Mouse (Mus musculus) liver, adult 2 months (tissue): ENCODE data around the gene Prex1. TPM values are rescaled to one million over a fixed set of nuclear protein-coding genes. Genes with fewer than 3 reads are reported as not detected.

Experiments
- DNase-seq: peaks from one replicate; pipeline ENCODE4 v3.0.0-alpha.2; 2011; ENCODE audit warnings: low read depth, low spot score; ENCODE audit errors: extremely low read depth
- H3K27ac ChIP-seq: fragments of 200-500 bp; replicated peaks from 2 replicates; pipeline ENCODE4 v1.5.1; 2012; ENCODE audit warnings: low read depth, mild to moderate bottlenecking, control low read depth, inconsistent platforms, low read length; ENCODE audit not compliant: insufficient read depth
- H3K27me3 ChIP-seq: fragments of 200-500 bp; 2 replicates; pipeline ENCODE4 v1.6.1; 2012; ENCODE audit warnings: mild to moderate bottlenecking, moderate library complexity, low read length, inconsistent platforms; ENCODE audit not compliant: control insufficient read depth, insufficient read depth
- H3K36me3 ChIP-seq: fragments of 200-500 bp; 2 replicates; pipeline ENCODE4 v1.6.1; 2012; ENCODE audit warnings: low read length, inconsistent platforms; ENCODE audit not compliant: control insufficient read depth, insufficient read depth
- H3K4me1 ChIP-seq: fragments of 200-500 bp; 2 replicates; pipeline ENCODE4 v1.6.1; 2011; ENCODE audit warnings: low read length; ENCODE audit not compliant: control insufficient read depth, insufficient read depth
- H3K4me3 ChIP-seq: fragments of 200-500 bp; 2 replicates; pipeline ENCODE4 v1.5.1; 2011; ENCODE audit warnings: low read depth, mild to moderate bottlenecking, control low read depth, low read length, moderate library complexity; ENCODE audit not compliant: insufficient read depth
- H3K79me2 ChIP-seq: fragments of 200-500 bp; 2 replicates; pipeline ENCODE4 v1.6.1; 2012; ENCODE audit warnings: inconsistent platforms, mild to moderate bottlenecking, low read length, moderate library complexity; ENCODE audit not compliant: control insufficient read depth, insufficient read depth
- H3K9ac ChIP-seq: fragments of 200-500 bp; 2 replicates; pipeline ENCODE4 v1.6.1; 2012; ENCODE audit warnings: low read depth, mild to moderate bottlenecking, control low read depth, inconsistent platforms, low read length
- CTCF ChIP-seq: fragments of 200-500 bp; IDR thresholded peaks from 2 replicates; pipeline ENCODE4 v1.5.1; 2011; ENCODE audit warnings: low read depth, low read length, control low read depth
- POLR2A ChIP-seq: fragments of 200-500 bp; IDR thresholded peaks from 2 replicates; pipeline ENCODE4 v1.6.1; 2011; ENCODE audit warnings: low read length, control low read depth; ENCODE audit not compliant: insufficient read depth; ENCODE audit errors: extremely low read depth
- WGBS: fragments of 180-500 bp; shearing (Covaris S2); methylation state at CpG from one replicate; pipeline ENCODE4 v1.1.7; 2018; 5-methylcytosine and 5-hydroxymethylcytosine counted together
- polyA plus RNA-seq: library from polyadenylated mRNA; depleted of rRNA; stranded (reverse); fragments of >200 nt; gene quantifications from 2 replicates; pipeline ENCODE4 v1.2.3, GENCODE M21; 2012
- total RNA-seq: library from RNA; depleted of rRNA; stranded (reverse); fragments of >200 nt; gene quantifications from 2 replicates; pipeline ENCODE4 v1.2.3, GENCODE M21; 2014

The Prex1 gene
- total and polyA plus RNA-seq, 2 experiments: 2.0 to 5.6 TPM

DNA sequence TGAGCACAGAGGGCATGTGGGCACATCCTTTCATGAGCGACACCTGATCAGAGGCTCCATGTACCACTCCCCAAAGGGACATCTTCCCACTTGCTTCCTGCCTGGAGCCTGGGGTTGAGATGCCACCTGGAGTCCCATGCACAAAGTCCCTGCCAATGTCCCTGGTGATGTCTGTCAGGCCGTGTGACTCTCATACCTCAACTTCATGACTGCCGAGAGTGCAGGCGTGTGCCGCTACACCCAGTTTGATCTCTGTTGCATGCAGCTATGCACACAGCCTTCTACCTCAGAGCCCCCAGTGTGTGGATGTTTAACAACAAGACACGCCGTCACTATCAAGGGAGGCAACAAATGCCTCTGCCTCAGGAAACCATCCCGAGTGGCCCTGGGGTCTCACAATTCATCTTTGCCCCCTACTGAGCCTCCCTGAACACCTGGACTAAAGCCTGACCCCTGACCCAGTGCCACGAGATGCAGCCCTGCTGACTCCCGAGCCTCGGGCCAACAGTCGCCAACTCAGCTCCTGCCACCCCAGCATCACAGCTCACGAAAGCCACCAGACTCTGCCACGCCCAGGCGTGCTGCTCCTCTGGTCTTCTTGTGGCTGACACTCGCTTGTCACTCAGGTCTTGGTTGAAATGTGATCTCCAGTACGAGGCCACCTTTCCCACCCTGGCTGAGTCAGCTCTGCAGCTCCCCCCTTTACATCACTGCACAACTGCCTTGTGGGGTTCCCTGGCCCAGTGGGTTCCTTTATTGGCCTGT is 107.0 kb downstream of the Prex1 start:
- Histone ChIP-seq H3K27ac (no peak overlapping the region), H3K9ac (no peak overlapping the region), H3K27me3 (no peaks in the 10 kb centered on the region), H3K36me3 (no peaks in the 10 kb centered on the region), H3K79me2 (no peaks in the 10 kb centered on the region), H3K4me3 (no peak overlapping the region), H3K4me1 (no peaks in the 10 kb centered on the region)
- no peak for DNase-seq
- WGBS: 83% methylated on average over 17 of the region's 17 CpGs
- TF ChIP-seq CTCF: no peak

DNA sequence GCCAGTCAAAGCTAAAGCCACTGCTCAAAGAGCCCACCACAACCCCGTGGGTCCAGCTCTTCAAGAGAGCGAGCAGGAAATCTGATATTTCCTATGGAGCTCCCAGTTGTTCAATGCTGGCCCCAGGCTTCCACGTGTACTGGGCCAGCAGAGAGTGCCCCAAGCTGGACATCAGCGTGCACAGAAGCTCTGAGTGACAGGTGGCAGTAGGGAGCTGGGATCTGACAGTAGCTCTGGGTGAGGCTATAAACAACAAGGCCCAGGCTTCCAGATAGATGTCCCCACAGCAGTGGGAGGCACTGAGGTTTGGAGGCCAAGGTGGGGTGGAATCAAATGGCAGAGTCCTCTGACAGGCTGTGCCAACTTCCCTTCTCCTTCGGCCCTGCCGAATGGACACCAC is 107.6 kb downstream of the Prex1 start:
- no peak overlapping the region for H3K4me3 ChIP-seq
- no peak for DNase-seq
- no peaks in the 10 kb centered on the region for H3K4me1 ChIP-seq
- 59% methylated on average over 6 of the region's 6 CpGs for WGBS
- TF ChIP-seq CTCF (peak; percentile 17; the same call in 1 of the 2 replicates), POLR2A (no peak)
- no peaks in the 10 kb centered on the region for H3K79me2 ChIP-seq
- no peaks in the 10 kb centered on the region for H3K27me3 ChIP-seq
- H3K9ac ChIP-seq: no peak overlapping the region
- no peak overlapping the region for H3K27ac ChIP-seq
- H3K36me3 ChIP-seq: no peaks in the 10 kb centered on the region

DNA sequence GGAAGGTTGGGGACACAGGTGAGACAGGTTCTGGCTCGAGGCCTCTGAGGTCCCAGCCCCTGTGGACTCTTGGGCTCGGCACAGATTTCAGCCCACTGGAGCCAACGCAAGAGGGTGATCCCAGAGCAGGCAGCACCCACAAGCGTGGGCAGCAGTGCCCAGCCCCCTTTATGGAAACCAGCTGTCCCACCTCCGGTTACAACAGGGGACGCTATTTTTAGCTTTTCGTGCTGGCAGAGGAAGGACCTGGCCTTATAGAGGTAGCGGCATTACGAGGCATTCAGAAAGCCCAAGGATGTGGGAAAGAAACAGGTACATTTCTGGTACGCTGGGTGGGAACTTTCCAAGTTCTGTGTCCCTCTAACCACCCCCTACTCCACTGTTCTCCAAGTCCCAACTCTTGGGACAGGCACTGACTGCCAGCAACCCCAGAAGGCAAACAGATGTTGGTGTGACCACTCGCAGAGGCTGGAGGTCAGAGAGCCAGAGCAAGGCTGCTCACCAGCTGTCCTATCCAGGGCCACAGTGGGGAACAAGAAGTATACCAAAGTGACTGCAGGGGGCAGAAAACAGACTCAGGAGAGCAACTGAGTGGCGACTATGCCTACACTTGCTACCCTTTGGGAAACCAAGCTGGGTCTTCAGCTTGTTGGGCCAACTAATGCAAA is 108.3 kb downstream of the Prex1 start:
- H3K79me2 ChIP-seq: no peaks in the 10 kb centered on the region
- H3K27ac ChIP-seq: no peak overlapping the region
- 75% methylated on average over 12 of the region's 12 CpGs for WGBS
- TF ChIP-seq CTCF (no peak), POLR2A (no peak)
- H3K9ac ChIP-seq: no peak overlapping the region
- no peaks in the 10 kb centered on the region for H3K27me3 ChIP-seq
- H3K36me3 ChIP-seq: no peaks in the 10 kb centered on the region
- H3K4me1 ChIP-seq: no peaks in the 10 kb centered on the region
- no peak overlapping the region for H3K4me3 ChIP-seq
- DNase-seq: no peak

DNA sequence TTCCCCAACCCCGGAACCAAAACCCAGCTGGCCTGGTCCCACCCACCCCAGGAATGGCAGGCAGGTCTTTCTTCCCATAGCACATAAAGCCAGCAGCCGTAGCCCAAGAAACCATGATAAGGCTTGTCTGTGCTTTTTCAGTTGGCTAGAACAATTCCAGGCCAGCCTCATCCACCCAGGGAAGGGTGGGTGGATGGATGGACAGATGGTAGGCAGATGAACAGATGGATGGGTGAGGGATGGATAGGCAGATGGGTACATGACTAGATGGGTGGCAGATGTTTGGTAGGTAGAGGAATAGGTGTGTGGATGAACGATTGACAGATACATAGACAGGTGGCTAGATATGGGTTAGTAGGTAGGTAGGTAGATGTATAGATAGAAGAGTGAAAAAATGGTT is 110.7 kb downstream of the Prex1 start:
- Histone ChIP-seq H3K9ac (no peak overlapping the region), H3K27me3 (no peaks in the 10 kb centered on the region), H3K4me1 (no peaks in the 10 kb centered on the region), H3K36me3 (no peaks in the 10 kb centered on the region), H3K79me2 (no peaks in the 10 kb centered on the region), H3K4me3 (no peak overlapping the region), H3K27ac (no peak overlapping the region)
- WGBS: 97% methylated on average over 3 of the region's 3 CpGs
- TF ChIP-seq POLR2A: no peak
- TF ChIP-seq CTCF: no peak
- DNase-seq: no peak

DNA sequence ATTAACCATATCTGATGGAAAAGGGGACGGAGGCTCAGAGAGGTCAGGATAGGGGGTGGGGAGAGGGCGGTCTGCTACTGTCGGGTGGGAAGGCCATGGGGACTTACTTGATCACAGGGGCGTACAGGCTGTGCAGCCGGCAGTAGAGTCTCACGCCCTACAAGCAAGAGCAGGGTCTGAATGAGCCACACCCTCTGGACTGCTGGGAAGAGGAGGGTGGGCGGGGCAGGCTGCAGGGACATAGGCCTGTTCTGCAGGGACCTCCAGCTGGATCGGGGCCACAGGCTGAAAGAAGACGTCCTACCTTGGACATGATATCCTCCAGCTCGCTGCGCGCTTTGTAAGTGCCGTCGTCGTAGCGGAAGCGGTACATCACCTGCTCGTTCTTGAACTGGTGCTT is 112.2 kb downstream of the Prex1 start:
- Histone ChIP-seq H3K27me3 (no peaks in the 10 kb centered on the region), H3K27ac (no peak overlapping the region), H3K79me2 (no peaks in the 10 kb centered on the region), H3K4me1 (no peaks in the 10 kb centered on the region), H3K9ac (no peak overlapping the region), H3K36me3 (no peaks in the 10 kb centered on the region), H3K4me3 (no peak overlapping the region)
- no peak for DNase-seq
- TF ChIP-seq POLR2A: no peak
- 91% methylated on average over 18 of the region's 18 CpGs for WGBS

DNA sequence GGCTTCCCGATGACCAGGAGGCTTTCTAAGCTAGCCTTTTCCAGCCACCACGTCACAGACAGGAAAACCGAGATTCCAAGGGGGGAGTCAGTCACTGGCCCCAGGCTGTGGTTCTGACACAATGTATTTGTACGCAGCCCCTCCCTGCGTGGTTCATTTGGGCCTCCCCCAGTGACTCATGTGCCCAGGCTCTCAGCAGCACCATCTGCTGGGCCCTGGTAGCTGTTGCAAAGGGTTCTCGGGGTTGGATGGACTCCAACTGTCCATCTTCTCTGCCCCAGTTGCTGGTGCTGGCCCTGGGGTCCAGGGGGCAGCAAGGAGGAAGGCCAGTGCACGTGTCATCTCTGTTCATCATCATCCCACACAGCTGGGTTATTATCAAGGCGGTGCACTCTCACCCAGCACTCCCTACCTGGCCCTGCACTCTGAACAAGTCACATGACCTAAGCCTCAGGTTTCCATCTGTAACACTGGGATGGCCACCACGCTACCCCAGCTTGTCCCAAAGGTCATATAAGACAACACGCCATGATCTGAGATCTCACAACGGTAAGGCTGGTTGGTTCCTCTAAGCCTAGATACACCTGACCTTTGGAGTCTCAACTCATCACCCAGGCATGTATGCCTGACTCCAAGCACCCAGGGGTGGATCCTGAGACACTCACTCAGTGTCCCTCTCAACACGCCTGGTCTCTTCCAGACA is 115.0 kb downstream of the Prex1 start:
- H3K27ac ChIP-seq: no peak overlapping the region
- no peak overlapping the region for H3K9ac ChIP-seq
- no peaks in the 10 kb centered on the region for H3K79me2 ChIP-seq
- H3K4me1 ChIP-seq: no peaks in the 10 kb centered on the region
- H3K4me3 ChIP-seq: no peak overlapping the region
- DNase-seq: no peak
- TF ChIP-seq POLR2A (no peak), CTCF (peak; percentile 20; the same call in 1 of the 2 replicates)
- no peaks in the 10 kb centered on the region for H3K36me3 ChIP-seq
- H3K27me3 ChIP-seq: no peaks in the 10 kb centered on the region
- 84% methylated on average over 12 of the region's 12 CpGs for WGBS
